ENCODE assay signal across 9 mouse cellular contexts in the genomic region with DNA sequence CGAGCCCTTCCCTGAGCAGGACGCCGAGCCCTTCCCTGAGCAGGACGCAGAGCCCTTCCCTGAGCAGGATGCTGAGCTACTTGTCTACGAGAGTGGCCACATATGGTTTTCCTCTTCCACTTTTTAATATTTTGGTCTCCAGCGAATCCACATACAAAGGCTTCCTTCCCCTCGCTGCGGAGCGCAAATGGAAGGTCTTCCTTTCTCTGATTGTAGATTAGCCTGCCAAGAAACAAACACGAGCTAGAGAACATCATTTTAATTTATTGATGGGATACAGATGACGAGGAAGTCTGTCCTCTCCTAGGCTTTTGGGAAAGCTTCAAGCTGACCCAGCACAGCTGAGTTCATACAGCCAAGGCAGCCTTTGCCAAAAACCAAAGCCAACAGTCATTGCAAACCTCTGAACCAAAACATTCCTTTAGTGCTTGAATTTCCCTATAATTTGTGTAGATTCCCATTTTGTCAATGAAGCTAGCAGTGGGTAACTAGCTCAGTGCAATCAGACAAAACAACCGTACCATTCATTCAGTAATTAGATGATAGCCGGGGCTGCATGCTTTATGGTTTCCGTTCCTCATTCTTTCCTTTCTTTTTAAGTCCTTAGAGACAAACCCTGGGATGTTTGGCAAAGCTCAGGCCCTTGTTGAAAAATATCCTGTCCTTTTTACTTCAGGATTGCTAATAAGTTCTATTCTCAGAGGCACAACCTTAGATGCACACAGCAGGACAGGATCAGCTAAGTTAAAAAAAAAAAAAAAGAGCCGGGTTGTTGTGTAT.
DNase-seq lines count a peak whose midpoint lies in the region; ATAC-seq and TF ChIP-seq lines count a peak whose summit lies in the region.
"Had no signal": no experiment of that assay in that cellular context is flagged by ENCODE, and none has a peak within 500 bp of the region (broad histone marks: within the 10 kb centered on the region; RNA-seq: fewer than 3 reads in every experiment).

No protein-coding gene starts in this region.

- WGBS in small intestine, adult 2 months = 73% methylated on average over 15 of the region's 15 CpGs

- H3K4me3 ChIP-seq in small intestine, adult 2 months (ENCODE audit: low read depth, low read length) = no peak overlapping the region
- H3K4me3 ChIP-seq: liver, embryonic 13.5 days had no signal

- no peak for ATAC-seq in activated CD4-positive, CD25-positive, alpha-beta regulatory T cell, adult 4 months

- H3K27ac ChIP-seq in small intestine, adult 2 months (ENCODE audit: insufficient read depth, low read depth, low read length) = peak overlapping the region; percentile 67
- H3K27ac ChIP-seq: liver, embryonic 13.5 days had no signal

- no peak for TF ChIP-seq POLR2A in brain, embryonic 14.5 days (IDR thresholded peaks at IDR 0.05; ENCODE audit: borderline replicate concordance, extremely low read depth, insufficient read depth, insufficient read length, poor library complexity, severe bottlenecking)
- TF ChIP-seq POLR2A in small intestine, adult 2 months (IDR thresholded peaks at IDR 0.05; ENCODE audit: low read depth, low read length) = no peak

- no peak for TF ChIP-seq CTCF in brain, embryonic 14.5 days (IDR thresholded peaks at IDR 0.05; ENCODE audit: borderline replicate concordance, extremely low read depth, insufficient read depth, insufficient read length)
- TF ChIP-seq CTCF in small intestine, adult 2 months (IDR thresholded peaks at IDR 0.05; ENCODE audit: extremely low read depth, insufficient read length, insufficient replicate concordance, low read depth, low read length) = no peak

- peak; percentile 37 for DNase-seq in 3T3-L1 (ENCODE audit: low read depth, low spot score)
- DNase-seq in brain, embryonic 14.5 days (ENCODE audit: low read depth) = peak; percentile 70
- peak; percentile 46 for DNase-seq in gastrocnemius, postnatal 25 days
- DNase-seq in kidney, postnatal 14 days = peak; percentile 75
- no peak for DNase-seq in left cerebral cortex, adult 9 months (ENCODE audit: low spot score in 2 of 2)
- no peak for DNase-seq in cerebellum, adult 11-12 months
- DNase-seq: liver, embryonic 13.5 days had no signal

- no peaks in the 10 kb centered on the region for H3K27me3 ChIP-seq in small intestine, adult 2 months (ENCODE audit: control insufficient read depth, insufficient read depth, low read length)
- H3K27me3 ChIP-seq: liver, embryonic 13.5 days had no signal

- no peaks in the 10 kb centered on the region for H3K4me1 ChIP-seq in small intestine, adult 2 months (ENCODE audit: control insufficient read depth, insufficient read depth, insufficient read length, low read length)
- H3K4me1 ChIP-seq: liver, embryonic 13.5 days had no signal

- H3K36me3 ChIP-seq in small intestine, adult 2 months (ENCODE audit: control insufficient read depth, insufficient read depth, low read length) = no peaks in the 10 kb centered on the region
- H3K36me3 ChIP-seq: liver, embryonic 13.5 days had no signal

Comparison
In these comparisons a context has a peak if more than half of its experiments do, and no peak if none do; other contexts are left out.
1. DNase-seq: peak in 3T3-L1 (single experiment), brain, embryonic 14.5 days (single experiment), gastrocnemius, postnatal 25 days (single experiment) and kidney, postnatal 14 days (single experiment); none in left cerebral cortex, adult 9 months (0 of 2) and cerebellum, adult 11-12 months (single experiment).